Mouse (Mus musculus): ENCODE results near the gene Pabpc1l. TPM values are rescaled to one million over a fixed set of nuclear protein-coding genes. Genes with fewer than 3 reads are reported as not detected.

The Pabpc1l gene
- total RNA-seq (2021), result 1 to 10 TPM in 1 of 2 experiments, under 1 TPM in 1; 0.72 to 1.0 TPM
- long read RNA-seq, experiment 1, result 0 reads
- long read RNA-seq, experiment 2, result 0 reads

- no peak for DNase-seq (ENCODE audit: low spot score in 2 of 2)
- intact Hi-C loops (cut with DNase I), result no loop called here
These were observed at the start of gene Pabpc1l for GRCm38 (mm10) chr2:164025150-164025549. Gene Pabpc1l (plus strand): TSS chr2:164025450.

GRCm38 (mm10) chr2:163976448-163976847 lies 48.8 kb upstream of the Pabpc1l start:
- intact Hi-C loops (cut with DNase I), result no loop called here
- no peak for DNase-seq (ENCODE audit: low spot score in 2 of 2)

GRCm38 (mm10) chr2:163987233-163987632 lies 38.0 kb upstream of the Pabpc1l start:
- no peak for DNase-seq (ENCODE audit: low spot score in 2 of 2)
- intact Hi-C loops (cut with DNase I), result no loop called here

GRCm38 (mm10) chr2:163992871-163993270 lies 32.4 kb upstream of the Pabpc1l start:
- intact Hi-C loops (cut with DNase I), result no loop called here
- no peak for DNase-seq (ENCODE audit: low spot score in 2 of 2)

- no peak for DNase-seq (ENCODE audit: low spot score in 2 of 2)
- intact Hi-C loops (cut with DNase I), result no loop called here
These were observed 30.6 kb upstream of the Pabpc1l start, which contains the start of gene Ywhab for GRCm38 (mm10) chr2:163994654-163994976. Gene Ywhab (plus strand): TSS chr2:163994960.

- peak; percentile 94 for DNase-seq (ENCODE audit: low spot score in 2 of 2)
- intact Hi-C loops (cut with DNase I), result loop anchor here (5.0 kb wide), 1 partner anchor 77 kb away; the partner anchor contains the start of genes Stk4 and Tomm34
These were observed 30.0 kb upstream of the Pabpc1l start for GRCm38 (mm10) chr2:163994977-163995862.

- intact Hi-C loops (cut with DNase I), result loop anchor here (5.0 kb wide), 1 partner anchor 76 kb away; the partner anchor contains the start of genes Stk4 and Tomm34
- no peak for DNase-seq (ENCODE audit: low spot score in 2 of 2)
These were observed 29.0 kb upstream of the Pabpc1l start for GRCm38 (mm10) chr2:163996275-163996674.

- no peak for DNase-seq (ENCODE audit: low spot score in 2 of 2)
- intact Hi-C loops (cut with DNase I), result loop anchor here (5.0 kb wide), 1 partner anchor 75 kb away; the partner anchor contains the start of genes Stk4 and Tomm34
These were observed 28.4 kb upstream of the Pabpc1l start for GRCm38 (mm10) chr2:163996899-163997298.

GRCm38 (mm10) chr2:163998981-163999380 lies 26.3 kb upstream of the Pabpc1l start:
- DNase-seq (ENCODE audit: low spot score in 2 of 2), result no peak
- intact Hi-C loops (cut with DNase I), result loop anchor here (5.0 kb wide), 1 partner anchor 73 kb away; the partner anchor contains the start of genes Stk4 and Tomm34

- peak; percentile 34 to 46 for DNase-seq (ENCODE audit: low spot score in 2 of 2)
- intact Hi-C loops (cut with DNase I), result no loop called here
These were observed 22.6 kb upstream of the Pabpc1l start for GRCm38 (mm10) chr2:164002637-164003036.

- no peak for DNase-seq (ENCODE audit: low spot score in 2 of 2)
These were observed 20.7 kb upstream of the Pabpc1l start for GRCm38 (mm10) chr2:164004503-164004902.

GRCm38 (mm10) chr2:164006932-164007331 lies 18.3 kb upstream of the Pabpc1l start:
- no peak for DNase-seq (ENCODE audit: low spot score in 2 of 2)
- intact Hi-C loops (cut with DNase I), result no loop called here

More at GRCm38 (mm10) chr2:164004503-164004902, 20.7 kb upstream of the Pabpc1l start:
- intact Hi-C loops (cut with DNase I), result no loop called here

GRCm38 (mm10) chr2:164007547-164007946 lies 17.7 kb upstream of the Pabpc1l start:
- intact Hi-C loops (cut with DNase I), result no loop called here

GRCm38 (mm10) chr2:164007987-164008545 lies 17.2 kb upstream of the Pabpc1l start:
- DNase-seq (ENCODE audit: low spot score in 2 of 2), result no peak
- intact Hi-C loops (cut with DNase I), result no loop called here

More at GRCm38 (mm10) chr2:164007547-164007946, 17.7 kb upstream of the Pabpc1l start:
- no peak for DNase-seq (ENCODE audit: low spot score in 2 of 2)

GRCm38 (mm10) chr2:164009227-164009626 lies 16.0 kb upstream of the Pabpc1l start:
- intact Hi-C loops (cut with DNase I), result no loop called here
- no peak for DNase-seq (ENCODE audit: low spot score in 2 of 2)

- intact Hi-C loops (cut with DNase I), result no loop called here
- DNase-seq (ENCODE audit: low spot score in 2 of 2), result no peak
These were observed 14.8 kb upstream of the Pabpc1l start for GRCm38 (mm10) chr2:164010496-164010895.

- no peak for DNase-seq (ENCODE audit: low spot score in 2 of 2)
- intact Hi-C loops (cut with DNase I), result no loop called here
These were observed 14.3 kb upstream of the Pabpc1l start for GRCm38 (mm10) chr2:164010944-164011343.

GRCm38 (mm10) chr2:164015304-164015703 lies 9.9 kb upstream of the Pabpc1l start:
- DNase-seq (ENCODE audit: low spot score in 2 of 2), result no peak
- intact Hi-C loops (cut with DNase I), result no loop called here

GRCm38 (mm10) chr2:164018910-164019309 lies 6.3 kb upstream of the Pabpc1l start:
- intact Hi-C loops (cut with DNase I), result no loop called here
- no peak for DNase-seq (ENCODE audit: low spot score in 2 of 2)

- DNase-seq (ENCODE audit: low spot score in 2 of 2), result no peak
- intact Hi-C loops (cut with DNase I), result no loop called here
These were observed 5.3 kb upstream of the Pabpc1l start for GRCm38 (mm10) chr2:164019943-164020342.

Data from left cerebral cortex, postnatal 14 days (tissue).